Mouse (Mus musculus) erythroblast, adult 5-6 weeks (primary cell): ENCODE results near the gene Alg2. TPM values are rescaled to one million over a fixed set of nuclear protein-coding genes. Genes with fewer than 3 reads are reported as not detected.

ENCODE experiments used
- ATAC-seq: replicated peaks from 2 replicates; pipeline ENCODE4 v1.8.0; 2016; ENCODE audit warnings: moderate number of reproducible peaks, mild to moderate bottlenecking, moderate TSS enrichment, inconsistent platforms; ENCODE audit not compliant: poor library complexity, low FRiP score, severe bottlenecking
- total RNA-seq, 2 experiments: library from RNA; stranded (forward) in 1 of 2; stranded (reverse) in 1 of 2; fragments of 150-400 nt in 1 of 2; fragments of 200-764, 138-1000 nt in 1 of 2; gene quantifications; 2 replicates each; pipeline versions ENCODE4 v1.2.3 to v1.2.4; 2015 to 2017; ENCODE audit warnings: low replicate concordance in 2 of 2

Alg2 gene
- total RNA-seq, 2 experiments from 2014 or later: 3.8 to 14.1 TPM

DNA sequence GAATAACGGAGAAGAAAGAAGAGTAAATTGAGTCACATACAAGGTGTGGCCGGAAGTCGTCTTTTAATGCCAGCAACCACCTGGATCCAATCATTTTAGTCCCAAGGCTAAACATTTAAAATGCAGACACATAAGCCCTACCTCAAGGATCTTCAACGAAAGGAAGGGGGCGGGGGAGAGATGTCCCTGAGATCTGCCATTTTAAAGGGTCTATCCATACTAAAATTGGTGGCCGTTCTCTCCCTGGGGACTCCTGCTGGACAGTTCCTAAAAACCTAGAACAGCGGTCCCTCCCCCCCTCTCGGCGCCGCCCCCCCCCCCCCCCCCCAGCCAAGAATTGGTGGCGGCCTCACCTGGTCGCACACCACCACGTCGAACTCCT, 556 bp downstream of the Alg2 start:
- ATAC-seq: no peak

DNA sequence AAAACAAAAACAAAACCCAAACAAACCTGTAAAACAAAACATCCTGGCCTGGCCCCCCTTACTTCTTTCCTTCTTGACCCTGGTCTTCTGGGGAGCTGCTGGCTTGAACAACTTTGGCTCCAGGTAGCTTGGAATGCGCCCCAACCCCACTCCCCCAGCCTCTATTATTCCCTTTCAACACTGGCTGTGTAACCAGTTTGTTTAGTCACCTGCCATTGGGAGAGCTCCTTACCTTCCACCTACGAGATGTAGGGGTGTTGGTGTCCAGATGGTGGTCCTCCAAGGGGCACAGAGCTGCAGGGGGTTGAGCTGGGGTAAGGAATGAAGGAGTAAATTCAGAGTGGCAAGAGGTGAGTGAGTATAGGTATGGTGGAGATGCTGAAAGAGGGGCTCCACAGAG, 6.9 kb downstream of the Alg2 start:
- ATAC-seq: no peak

DNA sequence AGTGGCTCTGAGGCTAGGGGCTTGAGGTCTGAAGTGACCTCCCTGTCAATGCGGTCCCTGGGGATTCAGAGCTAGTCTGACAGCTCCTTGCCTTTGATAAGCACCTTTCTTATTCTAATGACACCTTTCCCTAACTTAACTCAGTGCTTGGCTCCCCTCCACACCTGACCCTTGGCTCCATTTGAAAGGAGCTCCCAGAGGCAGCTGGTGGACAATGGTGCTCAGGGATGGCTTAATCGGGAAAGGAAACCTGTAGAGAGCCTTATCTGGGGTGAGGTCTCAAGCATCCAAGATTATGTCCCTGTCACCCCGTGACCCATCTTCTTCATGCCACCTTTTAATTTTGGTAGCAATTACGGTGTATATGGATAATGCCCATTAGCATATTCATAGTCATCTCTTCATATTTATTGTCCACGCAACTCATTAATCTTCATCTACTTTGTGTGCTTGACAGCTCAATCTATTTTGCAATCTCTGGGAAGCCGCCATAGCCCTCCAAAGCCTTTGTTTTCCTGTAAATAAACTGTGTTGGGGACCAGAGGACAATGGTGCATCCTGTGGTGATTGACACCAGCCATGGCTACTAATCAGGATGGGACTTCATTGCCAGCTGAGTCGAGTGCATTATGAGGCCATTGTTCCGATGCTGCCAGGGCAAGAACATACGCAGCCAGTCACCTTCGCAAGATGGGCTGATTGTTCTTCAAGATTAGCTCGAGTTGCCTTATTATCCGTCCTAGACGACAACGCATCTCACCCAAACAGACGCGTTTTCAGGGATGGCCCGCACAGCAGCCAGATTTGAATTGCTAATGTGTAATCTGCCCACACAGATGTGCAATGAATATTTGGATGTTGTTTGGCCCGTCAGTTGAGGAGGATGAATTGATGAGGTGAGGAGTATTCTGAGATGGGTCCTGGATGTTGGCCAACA, 24.3 kb downstream of the Alg2 start:
- no peak for ATAC-seq

DNA sequence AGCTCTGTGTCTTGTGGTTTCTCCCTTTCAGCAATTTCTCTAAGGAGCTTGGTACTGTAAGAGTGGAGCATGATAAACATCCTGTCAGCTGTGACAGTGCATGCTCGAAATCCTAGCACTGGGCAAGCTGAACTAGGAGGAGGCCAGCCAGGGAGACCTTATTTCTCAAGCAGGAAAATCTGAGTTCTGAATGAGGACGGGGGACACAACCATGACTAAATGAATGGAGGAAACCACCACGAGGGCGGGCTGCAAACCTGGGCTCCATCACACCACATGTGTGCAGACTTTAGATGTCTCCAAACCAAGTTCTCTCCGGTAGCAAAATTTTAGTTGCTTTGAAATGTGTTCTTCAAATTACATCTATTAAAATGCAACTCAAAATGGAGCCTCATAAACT, 25.0 kb downstream of the Alg2 start:
- ATAC-seq: no peak

DNA sequence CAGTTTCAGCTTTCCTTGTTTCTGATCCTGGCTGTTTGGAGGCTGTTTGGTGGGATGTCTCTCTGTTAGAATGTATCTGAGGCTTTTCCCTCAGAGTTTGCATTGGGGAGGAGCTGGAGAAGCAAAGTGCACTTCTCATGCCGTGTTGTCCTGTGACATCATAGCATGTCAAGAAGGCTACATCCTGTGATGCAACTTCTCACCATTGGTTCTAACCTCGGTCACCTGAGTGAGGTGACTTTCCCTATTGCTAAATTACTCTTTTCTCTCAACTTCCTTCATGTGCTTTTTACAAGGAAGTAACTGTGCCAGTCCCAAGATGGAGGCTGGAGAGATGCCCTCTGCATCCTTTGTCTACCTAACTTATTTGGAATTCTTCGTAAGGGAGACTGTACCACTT, 25.6 kb downstream of the Alg2 start:
- no peak for ATAC-seq

DNA sequence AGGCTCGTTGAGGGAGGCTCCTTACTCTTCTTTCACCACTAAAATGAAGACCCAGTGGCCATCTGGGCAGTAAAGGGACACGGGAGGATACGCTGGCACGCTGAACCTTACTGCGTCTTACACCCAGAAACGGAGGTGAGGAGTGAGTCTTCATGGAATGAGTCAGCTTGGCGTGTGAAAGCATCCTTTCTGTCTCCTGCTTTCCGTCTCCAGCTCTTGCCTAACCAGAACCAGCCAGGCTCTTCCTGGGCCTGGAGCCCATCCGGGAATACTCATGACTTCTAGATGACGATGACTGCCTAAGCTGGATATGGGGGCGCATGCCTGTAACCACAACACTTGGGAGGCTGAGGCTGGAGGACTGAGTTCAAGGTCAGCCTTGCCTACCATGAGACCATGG, 33.2 kb downstream of the Alg2 start:
- ATAC-seq: no peak

DNA sequence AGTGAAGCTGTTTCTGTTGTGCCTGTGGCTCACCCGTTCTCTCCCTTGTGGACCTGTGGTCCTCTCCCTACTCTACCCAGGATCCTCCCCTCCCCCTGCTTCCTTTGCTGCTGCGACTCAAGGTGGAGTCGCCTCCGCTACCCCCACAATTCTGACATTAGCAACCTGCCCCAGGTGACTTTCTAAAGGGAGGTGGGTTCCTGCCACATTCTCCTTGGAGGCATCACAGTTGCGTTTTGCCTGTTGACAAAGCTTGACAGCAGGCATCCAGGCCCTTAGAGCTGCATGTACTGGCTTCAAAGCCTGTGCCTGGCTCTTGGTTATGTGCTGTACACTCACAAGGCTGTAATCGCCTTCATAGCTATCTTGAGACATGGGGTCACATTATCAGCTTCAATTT, 35.2 kb downstream of the Alg2 start:
- ATAC-seq: no peak

DNA sequence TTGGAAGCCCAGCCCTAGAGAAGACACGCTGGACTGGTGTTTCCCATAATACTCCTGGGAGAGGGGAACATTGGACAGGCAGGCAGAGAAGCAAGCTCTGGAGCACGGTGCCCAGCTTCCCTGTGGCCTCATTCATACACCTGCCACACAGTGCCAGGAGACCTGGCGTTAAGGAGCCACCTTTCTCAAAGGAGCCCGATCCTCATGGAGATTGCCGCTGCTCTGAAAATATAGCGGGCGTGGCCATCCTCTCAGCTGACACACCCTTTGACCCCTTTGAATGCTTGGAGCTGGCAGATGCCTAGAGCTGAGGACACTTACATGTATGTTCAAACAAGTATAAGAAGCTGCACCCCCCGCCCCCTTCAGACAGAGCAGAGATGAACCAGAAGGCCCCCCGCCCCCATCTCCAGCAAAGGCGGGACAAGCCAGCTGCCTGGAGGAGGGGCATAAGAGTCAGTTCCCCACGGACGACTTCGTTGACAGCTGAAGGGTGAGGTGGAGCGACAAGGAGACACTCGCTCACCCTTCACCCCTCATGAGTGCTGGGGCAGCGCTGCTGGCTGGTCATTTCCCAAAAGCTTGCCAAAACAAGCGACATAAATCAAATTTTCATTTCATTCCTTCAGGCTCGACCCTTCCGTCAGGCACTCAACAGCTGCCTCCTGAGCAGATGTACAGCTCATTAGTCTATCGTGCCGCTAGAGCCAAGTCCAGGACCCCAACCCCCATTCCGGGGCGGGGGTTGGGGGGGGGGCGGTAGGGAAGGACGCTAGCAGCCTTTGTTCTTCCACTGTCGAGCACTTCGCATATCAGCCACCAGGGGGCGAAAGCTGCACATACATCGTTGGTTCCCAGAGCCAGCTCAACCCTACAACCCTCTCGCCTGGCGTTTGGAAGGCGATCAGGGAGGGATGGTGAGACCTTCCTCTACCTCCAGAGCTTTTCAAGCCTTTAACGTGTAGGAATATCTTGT, 36.5 kb downstream of the Alg2 start:
- ATAC-seq: peak; percentile 69

DNA sequence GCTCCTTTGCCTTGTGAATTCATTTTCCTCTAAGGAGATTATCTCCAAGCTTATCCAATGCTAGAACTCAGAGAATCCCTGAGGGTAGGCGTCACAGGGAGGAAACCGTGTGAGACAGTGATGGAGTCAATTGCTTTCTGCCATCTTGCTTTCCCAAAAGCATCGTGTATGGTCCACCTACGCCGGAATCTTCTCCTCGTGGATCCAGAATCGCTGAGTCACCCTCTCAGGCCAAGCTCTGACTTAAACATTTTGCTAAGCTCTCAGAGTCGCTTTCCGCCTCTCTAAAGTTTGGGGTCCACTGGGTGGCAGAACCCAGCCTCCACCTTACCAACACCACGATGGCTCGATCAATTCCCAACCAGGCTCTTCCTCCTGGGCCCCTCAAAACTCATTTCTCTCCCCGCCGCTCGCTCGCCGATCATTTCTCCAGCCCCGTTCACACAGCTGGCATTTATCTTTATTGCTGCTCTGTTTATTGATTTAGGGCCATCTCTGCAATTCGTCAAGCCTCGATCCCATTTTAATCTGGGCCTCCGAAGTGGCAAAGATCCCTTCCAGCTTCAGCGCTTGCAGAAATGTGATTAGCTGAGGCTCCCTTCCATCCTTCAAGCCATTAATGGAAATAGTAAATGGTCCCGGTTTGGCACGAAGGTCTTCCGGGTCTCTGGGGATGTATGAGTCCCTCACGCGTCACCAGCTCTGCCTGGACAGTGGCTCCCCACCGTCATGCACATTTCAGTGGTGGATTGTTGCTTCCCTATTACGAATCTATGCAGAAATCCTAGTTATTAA, 38.4 kb downstream of the Alg2 start:
- no peak for ATAC-seq

DNA sequence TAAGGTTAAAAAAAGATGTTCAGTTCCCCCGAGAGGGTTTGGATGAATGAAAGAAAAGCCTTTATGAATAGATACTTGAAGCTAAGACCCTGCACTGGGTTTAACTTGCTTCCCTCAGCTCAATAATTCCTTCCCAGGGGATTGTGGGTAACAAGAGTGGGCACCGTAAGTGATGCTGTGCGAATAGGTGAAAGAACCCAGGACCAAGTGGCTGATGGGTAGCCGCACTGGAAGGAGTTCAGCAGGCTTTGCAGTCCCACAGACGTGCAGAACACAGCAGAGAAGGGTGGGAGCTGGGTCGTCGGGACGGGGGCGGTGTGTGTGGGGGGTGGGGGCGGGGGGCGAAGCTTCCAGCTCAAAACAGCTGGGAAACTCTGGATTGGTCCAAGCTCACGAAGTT, 39.0 kb downstream of the Alg2 start:
- ATAC-seq: no peak

DNA sequence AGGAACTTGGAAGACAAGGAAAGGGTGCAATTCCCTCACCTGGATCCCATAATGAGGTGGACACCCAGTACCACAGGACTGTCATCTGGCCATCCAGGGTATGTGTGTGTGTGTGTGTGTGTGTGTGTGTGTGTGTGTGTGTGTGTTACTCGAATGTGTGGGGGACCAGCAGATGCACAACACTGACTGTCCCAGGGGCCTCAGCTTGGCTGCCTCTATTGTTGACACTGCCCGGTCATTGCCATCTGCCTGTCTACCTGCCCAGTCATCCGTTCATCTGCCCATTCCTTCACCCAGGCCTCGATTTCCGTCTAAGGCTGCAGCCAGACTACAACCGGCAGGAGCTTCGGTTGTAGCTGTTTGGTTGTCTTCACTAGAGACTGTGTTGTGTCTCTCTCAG, 41.4 kb downstream of the Alg2 start:
- no peak for ATAC-seq

DNA sequence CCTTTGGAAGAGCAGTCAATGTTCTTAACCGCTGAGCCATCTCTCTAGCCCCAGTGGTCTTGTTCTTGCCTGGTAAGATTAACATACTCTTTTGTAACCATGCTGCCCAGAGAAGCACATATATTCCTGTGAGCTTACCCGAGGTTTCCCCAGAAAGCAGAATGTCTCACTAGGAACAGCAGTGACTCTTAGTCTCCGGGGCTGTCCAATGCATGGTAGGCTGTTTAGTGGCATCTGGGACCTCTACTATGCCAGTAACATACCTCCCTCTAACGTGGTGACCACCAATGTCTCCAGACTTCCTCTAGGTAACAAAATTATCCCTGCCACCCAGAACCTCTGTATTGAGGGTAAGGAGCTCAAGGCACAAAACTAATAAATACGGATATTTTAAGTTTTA, 43.1 kb downstream of the Alg2 start:
- no peak for ATAC-seq

DNA sequence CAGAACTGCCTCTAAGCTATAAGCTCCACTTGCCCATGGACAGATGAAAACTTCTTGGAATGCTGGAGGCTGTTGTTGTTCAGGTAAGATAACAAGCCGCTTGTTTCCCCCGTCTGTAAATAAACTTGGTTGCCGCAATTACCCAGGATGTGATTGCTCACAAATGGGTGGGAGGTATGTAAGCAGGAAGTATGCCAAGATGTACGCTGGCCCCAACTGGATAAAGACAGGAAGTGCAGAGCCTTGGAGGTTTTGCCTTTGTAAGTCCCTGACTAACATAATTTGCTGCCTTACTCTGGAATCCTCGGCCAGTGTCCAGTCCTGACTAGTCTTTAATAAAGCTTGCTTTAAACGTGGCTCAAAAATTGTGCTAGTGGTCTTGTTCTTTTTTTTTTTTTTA, 43.6 kb downstream of the Alg2 start:
- no peak for ATAC-seq

DNA sequence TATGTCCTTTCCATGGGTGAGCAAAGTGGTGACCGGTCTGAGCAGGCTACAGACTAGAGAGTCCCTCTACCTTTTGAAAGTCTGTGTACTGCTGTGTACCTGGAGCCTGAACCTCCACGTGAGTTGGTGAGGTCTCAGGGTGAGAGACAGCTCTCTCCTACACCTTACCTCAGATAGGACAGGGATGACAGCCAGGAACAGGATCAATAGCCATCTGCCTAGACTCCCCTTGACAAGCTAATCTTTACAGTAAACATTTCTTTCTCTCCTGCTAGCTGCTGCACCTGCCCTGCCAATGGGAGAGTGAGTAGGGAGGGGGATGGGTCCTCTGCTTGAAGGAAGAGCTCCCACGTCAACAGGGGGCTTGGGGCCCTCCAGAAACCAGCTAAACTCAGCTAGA, 46.5 kb downstream of the Alg2 start:
- no peak for ATAC-seq

DNA sequence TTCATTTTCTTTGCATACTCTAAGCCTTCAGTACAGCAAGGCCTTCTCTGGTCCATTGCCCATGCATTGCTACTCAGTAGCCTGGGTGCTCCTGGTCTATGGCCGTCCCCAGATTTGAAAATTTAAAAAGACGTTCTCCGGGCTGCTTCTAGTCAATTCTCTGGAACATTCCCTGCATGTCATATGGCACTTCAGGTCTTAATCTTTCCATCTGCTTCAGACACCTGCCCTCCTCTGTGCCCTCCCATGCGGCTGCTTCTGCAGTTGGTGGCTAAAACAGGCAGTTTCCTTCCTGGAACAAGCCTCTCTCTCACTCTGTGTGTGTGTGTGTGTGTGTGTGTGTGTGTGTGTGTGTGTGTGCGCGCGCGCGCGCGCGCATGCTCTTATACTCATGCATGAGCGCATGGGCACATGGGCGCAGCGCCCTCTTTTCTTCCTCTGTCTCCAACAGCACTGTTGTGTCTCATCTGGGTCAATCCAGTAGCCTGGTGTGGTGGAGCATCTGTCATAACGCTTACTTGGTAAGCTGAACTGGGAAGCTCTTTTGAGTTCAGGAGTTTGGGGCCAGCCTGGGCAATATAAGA, 48.8 kb downstream of the Alg2 start:
- ATAC-seq: no peak

DNA sequence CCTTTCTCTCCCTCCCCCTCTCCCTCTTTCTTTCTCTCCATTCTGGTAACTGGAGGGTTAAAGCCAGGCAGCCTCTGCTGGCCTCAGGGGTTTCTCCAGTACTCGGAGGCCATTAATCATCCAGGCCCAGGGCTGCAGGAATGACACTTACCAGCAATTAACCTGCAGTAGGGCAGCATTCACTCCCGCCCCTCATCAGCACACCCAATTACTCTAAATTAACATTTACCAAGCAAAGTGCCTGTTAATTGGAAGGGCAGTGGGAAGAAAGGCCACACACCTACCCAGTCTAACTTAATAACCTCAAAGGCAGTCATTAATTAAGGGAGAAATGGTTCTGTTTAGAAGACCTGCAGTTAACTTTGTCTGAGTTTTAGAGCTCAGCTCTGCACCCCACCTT, 49.8 kb downstream of the Alg2 start:
- no peak for ATAC-seq

DNA sequence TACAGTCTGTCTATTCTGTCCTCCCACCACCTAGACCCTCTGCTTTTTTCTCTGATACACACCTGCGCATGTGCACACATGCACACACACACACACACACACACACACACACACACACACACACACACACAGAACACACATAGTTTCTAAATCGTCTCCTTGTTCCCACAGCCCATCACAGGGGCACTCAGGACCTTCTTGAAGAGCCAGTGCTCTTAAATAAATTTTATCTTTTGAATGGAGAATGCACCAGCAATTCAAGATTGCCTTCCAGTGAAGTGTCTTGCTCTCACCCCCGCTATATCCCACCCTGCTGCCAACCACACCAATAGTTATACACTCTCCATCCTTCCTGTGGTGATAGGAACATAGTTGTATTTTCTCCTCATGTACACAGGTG, 51.2 kb downstream of the Alg2 start:
- no peak for ATAC-seq

DNA sequence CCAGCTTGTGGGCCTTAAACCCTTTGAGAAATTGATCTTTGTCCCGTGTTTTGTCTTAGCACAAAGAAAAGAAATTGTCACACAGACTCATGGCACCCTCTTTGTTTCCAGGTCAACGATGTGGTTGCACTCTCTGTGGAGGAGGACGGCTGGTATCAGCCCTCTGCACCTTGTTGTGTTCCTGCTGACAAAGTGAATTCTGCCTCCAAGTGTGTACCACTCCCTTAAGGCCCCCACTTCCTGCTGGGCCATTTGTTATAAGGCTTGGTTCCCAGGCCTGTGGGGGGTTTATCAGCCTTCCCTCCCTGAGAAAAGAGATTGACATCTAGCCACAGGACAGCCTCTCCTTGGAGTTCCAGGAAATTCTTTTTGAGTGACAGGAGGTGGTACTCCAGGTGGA, 51.9 kb downstream of the Alg2 start:
- no peak for ATAC-seq

DNA sequence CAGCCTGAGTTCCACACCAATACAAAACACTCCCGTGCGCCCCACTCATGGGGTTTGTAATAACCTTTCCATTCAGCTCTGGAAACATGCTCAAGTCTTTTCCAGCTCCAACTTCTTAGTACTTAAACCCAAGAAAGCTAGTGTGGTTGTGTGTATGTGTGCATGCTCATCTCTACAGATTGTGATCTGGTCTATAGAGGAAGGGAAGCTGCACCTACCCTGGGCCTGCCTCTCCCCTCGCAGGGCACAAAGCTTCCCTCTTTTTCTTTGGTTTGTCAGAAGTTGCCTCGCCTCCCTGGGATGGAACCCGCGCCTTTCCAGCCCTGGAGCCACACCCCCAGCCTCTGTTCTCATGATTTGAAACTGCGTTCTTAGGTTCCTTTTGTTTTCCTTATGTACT, 53.9 kb downstream of the Alg2 start:
- no peak for ATAC-seq
